Mouse (Mus musculus): ENCODE measurements around the gene Ampd2.

Gene Ampd2

DNA sequence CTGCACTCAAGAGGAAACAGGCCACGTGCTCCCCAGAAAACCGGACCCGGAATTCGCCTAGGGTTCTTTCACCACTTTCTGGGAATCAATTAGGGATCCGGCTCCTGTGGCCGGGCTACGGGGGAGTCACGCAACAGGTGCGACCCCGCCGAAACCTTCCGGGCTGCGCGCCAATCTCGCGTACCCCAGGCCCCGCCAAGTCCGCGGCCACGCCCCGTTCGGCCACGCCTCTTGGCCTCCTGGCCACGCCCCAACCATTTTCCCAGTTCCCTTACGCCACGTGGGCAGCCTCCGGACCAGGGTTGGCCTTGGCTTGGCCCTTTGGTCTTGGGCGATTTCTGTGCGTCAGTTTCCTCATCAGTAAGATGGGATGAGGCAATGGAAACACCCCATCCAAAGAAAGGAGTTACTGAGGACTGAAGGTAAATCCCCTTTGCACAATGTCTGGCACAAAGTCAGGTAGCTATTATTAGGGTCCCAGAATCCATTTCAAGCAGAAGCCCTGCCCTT lies at the start of gene Ampd2:
Ampd2 (minus strand) TSS at position 182 of the 510 bp plus-strand sequence.
- peak; percentile 95 for DNase-seq (ENCODE audit: extremely low spot score)

DNA sequence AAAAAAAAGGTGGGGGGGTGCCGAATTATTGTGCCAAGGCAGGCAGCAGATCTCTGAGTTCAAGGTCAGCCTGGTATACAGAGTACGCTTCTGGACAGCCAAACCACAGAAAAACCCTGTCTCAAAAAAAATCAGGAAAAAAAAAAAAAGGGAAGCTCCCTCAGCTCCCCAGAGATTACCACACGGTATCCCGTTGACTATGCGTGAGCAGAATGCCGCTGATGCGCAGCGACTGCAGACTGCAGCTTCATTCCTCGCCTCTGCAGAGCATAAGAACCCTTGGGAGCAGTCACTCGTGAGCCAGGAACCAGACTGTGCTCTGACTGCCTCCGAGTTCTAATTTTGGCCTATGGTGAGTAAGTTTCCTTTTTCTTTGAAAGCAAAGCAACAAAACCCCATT lies 48.2 kb upstream of the Ampd2 start:
- DNase-seq (ENCODE audit: extremely low spot score), result no peak

DNA sequence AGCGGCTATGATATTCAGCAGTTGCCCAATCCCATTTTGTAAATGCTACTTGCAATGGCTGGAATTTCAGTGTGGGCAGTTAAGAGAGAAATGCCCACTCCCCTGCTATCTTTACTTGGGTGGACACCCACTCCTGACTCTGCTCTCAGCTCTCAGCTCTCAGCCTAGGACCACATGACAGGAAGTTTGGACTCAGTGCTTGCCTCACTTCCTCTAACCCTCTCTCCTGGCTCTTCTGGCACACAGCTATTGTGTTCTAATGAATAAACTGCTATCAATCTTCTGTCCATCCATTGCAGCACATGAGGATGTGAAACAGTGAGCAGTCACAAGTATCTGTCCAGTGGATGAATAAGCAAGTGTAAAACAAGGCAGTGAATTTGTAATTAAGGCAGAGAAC lies 46.0 kb upstream of the Ampd2 start:
- DNase-seq (ENCODE audit: extremely low spot score), result no peak

DNA sequence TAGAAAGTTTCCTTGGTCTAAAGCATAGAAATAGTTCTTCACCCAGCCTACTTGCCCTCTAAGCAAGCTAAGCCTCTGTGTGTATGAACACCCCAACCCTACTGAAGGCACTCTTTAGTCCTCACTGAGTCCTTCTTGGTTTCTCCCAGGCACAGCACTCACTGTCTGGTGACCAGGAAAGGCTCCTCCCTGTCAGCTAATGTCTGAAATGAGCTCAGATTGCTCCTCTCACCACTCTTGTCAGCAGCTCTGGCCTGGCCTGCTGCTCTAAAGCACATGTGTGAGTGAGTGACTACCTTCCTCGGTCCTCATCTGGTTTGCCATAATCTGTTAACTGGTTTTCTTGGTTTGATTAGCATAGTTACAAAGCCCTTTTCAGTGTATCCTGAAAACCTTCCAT lies 45.4 kb upstream of the Ampd2 start:
- DNase-seq (ENCODE audit: extremely low spot score), result no peak

DNA sequence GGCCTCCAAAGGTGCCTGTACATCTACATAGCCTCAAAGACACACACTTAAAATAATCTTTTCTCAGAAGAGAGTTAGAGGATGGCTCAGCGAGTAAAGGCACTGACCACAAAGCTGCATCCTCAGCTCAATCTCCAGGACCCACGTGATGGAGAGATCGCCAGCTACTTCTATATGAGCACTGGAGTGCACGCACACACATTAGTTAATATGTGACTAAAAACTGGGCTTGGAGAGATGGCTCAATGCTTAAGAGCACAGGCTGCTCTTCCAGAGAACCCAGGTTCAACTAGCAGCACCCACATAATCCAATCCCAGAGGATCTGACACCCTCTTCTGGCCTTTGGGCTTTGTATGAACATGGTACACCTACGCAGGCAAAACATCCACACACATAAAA lies 44.8 kb upstream of the Ampd2 start:
- DNase-seq (ENCODE audit: extremely low spot score), result no peak

DNA sequence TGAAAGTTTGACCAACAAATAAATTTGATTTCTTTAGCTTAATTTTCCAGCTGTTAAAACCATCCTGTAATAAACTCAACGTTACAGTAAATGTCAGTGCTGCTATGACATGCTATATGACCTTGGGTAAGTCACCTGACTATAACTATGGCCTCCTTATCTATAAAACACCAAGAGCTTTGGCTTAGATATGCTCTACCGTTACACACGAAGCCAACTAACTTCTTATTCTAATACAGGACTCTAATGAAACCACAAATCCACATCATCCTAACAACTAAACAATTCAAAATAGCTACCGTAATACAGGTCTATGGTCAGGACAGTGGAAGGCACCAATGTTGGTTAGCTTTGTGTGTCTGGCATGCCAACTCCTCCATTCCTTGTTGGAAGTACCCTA lies 43.4 kb upstream of the Ampd2 start:
- DNase-seq (ENCODE audit: extremely low spot score), result no peak

DNA sequence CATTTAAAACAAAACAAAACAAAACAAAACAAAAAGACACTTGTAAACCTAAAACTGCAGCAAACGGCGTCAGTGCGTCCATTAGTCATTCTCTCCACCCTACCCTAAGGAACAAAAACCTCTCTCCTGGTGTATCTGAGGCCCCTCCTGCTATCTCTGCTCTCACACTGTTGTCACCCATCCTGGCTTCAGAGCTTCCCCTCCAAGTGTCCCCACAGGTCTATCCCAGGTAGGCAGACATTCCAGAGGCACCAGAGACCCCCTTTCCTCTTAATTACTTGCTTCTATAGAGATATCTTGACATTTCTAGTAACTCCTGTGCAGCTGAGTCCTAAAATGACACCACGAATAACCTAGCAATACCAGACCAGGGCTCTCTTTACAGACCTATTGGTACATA lies 42.9 kb upstream of the Ampd2 start:
- no peak for DNase-seq (ENCODE audit: extremely low spot score)

DNA sequence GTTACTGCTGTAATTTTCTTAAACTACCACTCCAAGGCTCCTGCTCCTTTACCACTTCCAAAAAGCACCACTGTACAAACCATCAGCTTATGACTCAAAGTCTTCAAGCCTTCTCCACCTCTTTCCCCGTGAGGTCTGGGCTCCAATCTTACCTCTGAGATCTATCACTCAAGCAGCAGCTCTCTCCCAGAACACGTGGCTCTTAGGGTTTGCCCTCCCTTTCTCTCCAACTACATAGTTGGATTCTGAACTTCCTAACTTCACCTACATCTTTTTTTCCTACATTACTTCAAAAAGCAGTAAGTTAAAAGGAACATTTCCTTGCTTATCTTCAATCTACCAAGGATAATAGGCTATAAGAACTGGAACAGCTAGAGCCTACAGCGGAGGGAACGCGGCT lies 42.1 kb upstream of the Ampd2 start:
- no peak for DNase-seq (ENCODE audit: extremely low spot score)

DNA sequence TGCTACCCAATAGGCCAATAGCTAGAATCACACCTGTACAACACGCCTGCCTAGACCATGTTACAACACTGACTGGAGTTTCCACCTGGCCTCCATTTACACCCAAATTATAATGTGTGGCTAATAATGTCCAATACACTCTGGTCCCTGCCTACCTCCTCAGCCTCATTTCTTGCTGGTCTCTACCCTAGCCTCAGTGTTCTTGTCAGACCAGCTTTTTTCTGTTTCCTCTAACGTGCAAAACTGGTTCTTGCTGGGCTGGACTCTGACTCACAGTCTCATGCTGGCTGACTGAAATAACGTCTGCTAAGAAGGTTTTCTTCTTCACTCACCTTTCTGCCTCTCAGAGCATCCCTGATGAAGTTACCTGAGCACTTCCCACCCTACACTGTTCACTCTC lies 39.9 kb upstream of the Ampd2 start:
- no peak for DNase-seq (ENCODE audit: extremely low spot score)

DNA sequence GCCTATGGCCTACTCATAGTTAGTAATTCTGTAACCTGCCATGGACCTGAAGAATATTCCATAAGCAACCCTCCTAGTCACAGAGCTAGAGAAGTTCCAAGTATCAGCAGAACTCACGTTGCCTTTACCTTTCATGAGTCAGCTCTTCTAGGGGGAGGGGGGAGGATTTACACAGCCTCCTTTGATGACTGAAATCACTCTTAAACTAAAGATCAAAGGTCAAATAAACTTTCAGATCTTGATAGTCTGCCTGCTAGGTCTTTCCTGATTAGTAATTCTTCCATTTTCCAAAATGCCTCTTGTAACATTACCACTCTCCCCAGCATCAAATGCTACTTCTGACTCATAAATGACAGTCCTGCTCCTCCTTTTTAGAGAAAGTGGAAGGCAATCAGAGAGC lies 37.7 kb upstream of the Ampd2 start:
- no peak for DNase-seq (ENCODE audit: extremely low spot score)

DNA sequence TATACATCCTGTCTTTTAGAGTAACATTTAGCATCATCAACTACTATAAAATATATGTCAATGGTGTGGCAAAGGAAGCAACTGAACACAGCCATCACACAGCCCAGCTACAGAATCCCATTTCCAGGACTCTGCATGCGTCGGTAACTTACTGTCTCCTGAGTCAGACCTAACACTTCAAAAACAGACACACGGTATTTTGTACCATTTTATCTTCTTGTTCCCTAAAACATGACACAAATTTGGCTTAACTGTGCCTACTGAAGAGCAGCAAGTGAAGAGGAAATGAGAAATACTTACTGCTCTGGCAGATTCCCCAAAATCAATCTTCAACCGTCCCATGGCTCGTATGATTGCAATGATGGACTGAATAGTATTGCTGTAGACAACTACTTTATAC lies 36.8 kb upstream of the Ampd2 start:
- DNase-seq (ENCODE audit: extremely low spot score), result no peak

DNA sequence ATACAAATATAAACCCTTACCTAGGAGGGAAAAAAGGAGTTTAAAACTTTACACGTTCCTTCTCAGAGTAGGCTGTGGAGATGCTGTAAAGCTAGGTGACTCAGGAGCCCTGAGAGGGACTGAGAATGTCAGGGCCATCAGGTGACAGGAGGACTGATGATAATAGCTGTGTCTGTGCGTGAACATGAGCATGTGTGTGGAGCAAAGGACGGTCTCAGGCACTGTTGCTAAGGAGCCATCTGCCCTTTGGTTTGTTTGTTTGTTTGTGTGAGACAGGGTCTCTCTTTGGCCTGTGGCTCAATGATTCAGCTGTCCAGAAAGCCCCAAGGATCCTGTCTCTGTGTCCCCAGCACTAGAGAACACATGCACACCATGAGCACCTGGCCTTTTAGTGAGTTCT lies 34.6 kb upstream of the Ampd2 start:
- no peak for DNase-seq (ENCODE audit: extremely low spot score)

DNA sequence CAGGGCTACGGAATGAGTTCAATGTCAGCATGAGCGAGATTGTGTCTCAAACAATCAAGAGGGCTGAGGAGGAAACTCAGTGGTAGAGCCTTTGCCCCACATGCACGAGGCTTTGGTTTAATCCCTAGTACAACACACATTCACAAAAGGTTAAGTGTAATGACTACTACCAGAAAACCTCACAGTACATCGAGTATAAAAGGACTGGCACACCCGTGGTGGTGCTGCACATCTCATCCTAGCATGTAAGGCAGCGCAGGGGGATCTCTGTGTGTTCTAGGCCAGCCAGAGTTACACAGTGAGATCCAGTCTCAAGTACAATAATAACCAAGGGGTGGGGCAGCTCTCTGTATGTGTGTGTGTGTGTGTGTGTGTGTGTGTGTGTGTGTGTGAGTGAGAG lies 31.0 kb upstream of the Ampd2 start:
- no peak for DNase-seq (ENCODE audit: extremely low spot score)

DNA sequence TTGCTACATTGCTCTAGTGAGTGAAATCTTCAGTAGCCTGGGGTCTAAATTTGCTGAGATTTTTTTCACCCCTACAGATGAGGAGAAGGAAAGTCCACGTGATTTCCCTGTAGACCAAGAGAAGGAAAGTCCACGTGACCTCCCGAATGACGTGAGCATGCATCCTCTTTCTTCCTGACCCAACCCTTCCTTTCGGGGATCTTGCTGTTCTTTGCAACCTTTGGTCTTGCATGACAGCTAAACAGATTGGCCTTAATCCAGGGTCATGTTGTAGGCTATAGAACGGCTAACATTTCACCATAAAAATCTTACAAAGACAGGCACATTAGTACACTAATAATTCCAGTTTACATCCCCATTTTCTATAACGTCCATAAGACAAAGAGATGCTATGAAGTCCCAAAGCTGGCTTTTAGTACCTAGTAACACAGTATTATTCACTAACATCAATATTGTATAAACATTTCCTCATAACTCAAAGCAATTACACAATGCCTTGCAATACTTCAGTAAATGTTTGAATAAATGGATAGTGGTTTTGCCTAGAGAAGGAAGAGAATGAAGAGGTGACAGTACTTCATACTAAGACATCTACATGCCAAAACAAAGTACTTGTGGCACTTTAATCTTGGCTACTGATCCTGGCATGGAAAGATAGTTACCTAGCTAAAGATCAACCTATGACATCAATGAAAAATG lies 27.3 kb upstream of the Ampd2 start:
- DNase-seq (ENCODE audit: extremely low spot score), result no peak

DNA sequence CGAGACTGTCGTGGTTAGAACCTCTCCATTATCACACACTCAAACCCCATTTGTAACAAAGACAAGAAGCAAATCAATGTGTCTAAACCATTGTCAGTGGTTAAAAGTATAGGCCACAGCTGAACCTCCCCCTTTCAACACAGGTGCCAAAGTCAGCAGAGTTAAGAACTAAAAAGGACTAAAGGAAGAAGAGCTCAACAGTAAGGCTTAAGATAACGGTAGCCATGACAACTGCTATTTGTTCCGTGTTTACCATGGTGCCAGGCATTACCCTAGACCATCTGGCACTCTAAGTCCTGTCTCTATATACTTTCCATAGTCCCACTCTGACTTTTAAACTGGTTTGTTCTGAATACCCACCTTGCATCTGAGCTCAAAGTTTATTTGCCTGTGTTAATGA lies 26.2 kb upstream of the Ampd2 start:
- DNase-seq (ENCODE audit: extremely low spot score), result no peak

DNA sequence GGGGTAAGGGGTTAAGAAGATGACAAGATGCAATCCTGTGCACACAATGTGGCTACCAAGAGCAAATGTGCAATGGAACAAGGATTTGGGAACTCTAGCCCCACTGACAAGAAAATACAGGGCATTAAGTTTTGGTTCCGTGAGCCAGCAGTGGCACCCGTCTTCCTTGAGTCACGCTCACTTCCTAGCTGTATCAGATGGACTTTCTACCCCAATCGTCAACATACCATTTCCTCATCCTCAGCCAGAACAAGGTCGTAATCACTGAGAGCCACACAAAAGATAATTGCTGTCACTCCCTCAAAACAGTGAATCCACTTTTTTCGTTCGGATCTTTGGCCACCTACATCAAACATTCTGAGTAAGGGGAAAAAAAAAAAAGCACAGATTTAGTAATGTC lies 25.8 kb upstream of the Ampd2 start:
- DNase-seq (ENCODE audit: extremely low spot score), result no peak

DNA sequence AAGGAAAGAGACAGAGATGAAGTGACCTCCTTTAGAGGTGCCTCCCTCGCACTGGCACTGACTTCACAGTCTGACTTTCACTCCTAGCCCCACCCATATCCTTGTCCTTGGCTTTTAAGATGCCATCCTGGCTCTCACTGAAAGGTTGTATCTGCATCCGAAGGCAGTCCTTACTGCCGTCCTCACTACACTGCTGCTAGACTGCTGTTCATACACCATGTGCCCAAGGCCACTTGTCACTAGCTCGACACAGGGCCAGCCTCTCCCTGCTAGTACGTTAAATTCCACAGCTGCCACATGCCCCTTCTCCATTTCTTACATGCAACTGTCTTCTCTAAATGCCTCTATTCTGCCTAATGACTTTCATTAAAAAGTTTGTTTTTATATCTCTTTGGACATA lies 24.9 kb upstream of the Ampd2 start:
- no peak for DNase-seq (ENCODE audit: extremely low spot score)

DNA sequence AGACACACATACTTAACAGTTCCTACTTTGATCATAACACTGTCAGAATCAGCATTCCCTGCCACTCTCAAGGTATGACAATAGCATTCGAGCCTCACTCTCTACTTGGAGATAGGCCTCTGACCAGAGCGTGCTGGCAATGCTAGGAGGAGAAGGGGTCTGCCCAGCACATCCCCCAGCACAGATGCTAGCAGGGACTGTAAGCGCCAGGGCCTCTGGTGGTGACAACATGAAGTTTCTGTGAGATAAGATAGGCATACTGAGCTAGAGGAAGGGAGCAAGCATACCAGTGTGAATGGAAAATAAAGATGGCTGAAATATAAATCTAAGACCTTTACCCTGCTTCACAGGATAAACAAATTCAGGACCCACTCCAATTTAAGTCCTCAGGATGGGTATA lies 18.8 kb upstream of the Ampd2 start:
- DNase-seq (ENCODE audit: extremely low spot score), result no peak

DNA sequence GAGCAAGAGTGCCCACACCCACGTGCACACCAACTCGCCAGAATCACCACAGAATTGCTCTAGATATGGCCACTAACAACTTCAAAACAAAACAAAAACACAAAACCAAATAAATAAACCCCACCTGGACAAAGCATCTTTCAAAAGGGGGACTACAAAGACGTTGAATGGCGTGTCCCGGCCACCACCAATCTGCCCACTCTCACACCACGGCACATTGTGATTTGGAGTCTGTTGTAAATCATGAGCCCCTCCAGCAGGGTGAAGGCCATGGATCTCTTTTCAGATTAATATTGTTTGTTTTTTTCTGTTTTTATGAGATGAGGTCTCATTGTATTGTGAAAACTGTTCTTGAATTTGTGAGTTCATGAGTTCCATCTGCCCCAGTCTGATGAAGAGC lies 15.6 kb upstream of the Ampd2 start:
- no peak for DNase-seq (ENCODE audit: extremely low spot score)

DNA sequence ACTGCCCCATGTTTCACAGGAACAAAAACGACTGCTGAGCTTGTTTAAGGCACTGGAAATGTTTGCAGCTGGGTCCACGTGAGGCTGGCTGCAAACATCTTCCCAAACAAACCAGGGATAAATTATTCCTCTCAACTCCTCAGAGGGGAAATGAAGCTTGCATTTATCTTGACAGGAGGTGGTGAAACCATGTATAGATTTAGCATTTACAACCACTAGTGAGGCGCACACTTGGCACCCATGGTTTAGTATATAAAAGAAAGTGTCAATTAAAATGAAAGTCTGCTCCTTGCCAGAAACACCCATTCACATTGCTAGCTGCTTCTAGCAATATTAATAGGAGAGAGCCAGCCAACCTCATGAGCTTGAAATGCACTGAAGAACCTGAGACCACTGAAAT lies 15.1 kb upstream of the Ampd2 start:
- DNase-seq (ENCODE audit: extremely low spot score), result no peak

DNA sequence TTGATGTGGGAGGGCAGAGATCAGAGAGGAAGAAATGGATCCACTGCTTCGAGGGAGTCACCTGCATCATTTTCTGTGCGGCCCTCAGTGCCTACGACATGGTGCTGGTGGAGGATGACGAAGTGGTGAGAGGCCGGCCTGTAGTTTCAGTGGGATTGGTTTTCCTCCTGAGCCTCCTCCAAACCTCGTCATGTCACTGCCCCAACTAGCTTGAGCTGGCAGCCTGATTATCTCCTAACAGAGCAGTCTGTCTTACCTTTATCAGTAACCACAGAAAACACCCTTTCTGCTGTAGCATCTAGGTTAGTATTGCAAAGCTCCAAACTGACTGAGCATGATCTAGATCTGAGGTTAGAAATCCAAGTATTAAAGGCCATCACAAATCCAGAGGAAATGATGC lies 11.9 kb upstream of the Ampd2 start:
- no peak for DNase-seq (ENCODE audit: extremely low spot score)

DNA sequence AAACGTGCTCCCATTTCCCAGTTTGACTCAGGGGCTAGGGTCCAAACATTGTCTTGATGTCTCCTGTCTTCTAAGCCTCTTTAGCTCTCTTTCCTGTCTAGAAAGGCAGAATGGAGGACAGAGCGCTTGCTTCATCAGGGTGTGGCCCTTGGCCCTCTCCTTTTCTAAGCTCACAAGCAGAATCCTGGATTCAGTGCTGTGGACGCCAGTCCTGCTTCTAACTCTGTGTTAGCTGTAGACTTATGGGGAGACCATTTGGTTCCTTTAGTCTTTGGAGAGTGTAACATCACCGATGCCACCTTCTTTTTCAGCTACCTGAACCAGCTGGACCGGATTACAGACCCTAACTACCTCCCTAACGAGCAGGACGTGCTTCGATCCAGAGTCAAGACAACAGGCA lies 11.2 kb upstream of the Ampd2 start:
- no peak for DNase-seq (ENCODE audit: extremely low spot score)

DNA sequence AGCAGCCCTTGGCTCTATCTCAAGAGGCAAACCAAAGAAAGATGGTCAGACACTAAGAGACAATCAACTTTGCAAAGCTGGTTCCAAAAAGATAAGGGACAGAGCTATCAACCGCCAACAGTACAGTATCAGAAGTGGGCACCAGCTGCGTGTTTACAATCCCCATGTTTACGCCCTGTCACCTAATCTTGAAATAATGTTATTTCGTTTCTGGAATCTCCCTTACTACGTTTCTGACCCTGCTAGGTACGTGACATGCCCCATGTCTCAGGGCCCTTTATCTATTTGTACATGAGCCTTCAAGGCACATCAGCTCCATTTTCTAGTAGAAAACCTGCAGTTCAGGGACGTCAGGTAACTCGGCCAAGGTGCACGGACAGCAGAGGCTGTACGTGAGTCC lies 10.3 kb upstream of the Ampd2 start:
- DNase-seq (ENCODE audit: extremely low spot score), result no peak

DNA sequence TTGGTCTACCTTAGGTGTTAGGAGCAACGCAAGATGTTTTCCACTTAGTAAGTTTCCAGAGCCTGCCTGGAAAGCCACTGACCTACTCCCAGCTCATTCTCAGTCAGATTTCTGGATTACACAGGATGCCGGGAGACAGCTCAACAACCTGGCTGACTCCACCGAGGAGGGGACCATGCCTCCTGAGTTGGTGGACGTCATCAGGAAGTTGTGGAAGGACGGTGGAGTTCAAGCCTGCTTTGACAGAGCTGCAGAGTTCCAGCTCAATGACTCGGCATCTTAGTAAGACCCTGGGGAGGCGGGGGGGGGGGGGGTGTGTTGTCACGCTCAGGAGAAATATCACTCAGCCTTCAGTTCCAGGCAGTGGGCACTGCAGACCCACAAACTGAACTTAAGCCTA lies 9.8 kb upstream of the Ampd2 start:
- DNase-seq (ENCODE audit: extremely low spot score), result no peak
